Mouse (Mus musculus) layer of hippocampus, adult 8-10 months (tissue): ENCODE data around the gene Hsf4. TPM values are rescaled to one million over a fixed set of nuclear protein-coding genes. Genes with fewer than 3 reads are reported as not detected.

Experiments used
- DNase-seq, 2 experiments: peaks; one replicate each; pipeline ENCODE4 v3.0.0; 2022; ENCODE audit warnings: low spot score in 2 of 2
- total RNA-seq, 4 experiments: library from RNA; stranded (reverse); gene quantifications; 2 replicates each; pipeline ENCODE4 v1.2.4; 2022

Gene Hsf4
- total RNA-seq, 4 experiments from 2014 or later = 10.6 to 12.9 (median 12.0) TPM

DNA sequence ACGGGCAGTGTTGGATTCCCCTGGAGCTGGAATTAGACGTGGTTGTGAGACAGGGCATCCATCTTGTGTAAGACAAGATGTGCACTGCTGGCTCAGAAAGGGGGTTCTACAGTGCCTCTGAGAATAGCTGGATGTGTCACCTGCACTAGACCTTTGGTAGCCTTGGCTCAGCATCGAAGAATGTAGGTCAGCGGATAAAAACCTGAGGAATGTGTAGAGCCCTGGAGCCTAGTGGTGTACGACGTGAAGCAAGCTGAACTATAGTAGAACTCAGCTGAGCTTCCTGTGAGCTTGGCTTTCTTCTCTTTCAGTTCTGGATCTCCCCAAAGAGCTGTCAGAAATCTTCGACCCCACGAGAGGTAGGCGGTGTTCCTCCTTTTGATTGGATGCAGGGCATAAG is 34.3 kb downstream of the Hsf4 start:
- DNase-seq = no peak

DNA sequence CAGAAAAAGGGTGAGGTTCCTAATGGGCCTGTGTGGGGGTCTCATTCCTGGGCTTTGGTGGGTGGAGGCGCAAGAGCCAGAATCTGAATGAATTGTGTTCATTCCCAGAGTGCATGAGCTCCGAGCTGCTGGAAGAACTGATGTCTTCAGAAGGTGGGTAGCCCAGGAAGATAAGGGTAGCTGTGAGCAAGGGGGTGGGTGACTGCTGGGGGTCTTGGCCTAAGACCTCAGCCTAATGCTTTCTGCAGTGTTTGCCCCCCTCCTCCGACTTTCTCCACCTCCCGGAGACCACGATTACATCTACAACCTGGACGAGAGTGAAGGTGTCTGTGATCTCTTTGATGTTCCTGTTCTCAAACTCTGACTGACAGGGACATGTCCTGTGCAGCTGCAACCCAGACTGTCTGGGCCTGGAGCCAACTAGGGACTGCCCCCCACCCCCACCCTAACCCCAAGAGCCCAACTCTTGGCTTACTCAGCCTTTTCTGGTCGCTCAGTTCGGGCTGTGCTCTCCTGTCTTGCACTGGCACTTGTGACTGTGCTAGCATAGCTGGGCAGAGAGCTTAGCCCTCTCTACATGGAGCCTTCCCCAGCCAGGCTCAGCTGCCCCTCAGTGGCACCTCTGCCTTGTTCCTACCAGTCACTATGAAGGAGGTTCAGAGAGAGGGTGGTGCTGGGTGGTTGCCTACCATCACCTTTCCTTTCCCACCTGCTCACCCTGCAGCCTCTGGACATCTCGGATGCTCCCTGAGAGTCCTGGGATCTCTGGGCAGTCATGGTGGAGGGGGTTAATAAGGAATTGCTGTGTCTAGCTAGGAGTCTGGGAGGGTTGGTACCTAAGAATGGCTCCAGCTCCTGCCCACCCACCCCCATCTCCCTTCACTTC is 35.0 kb downstream of the Hsf4 start:
- no peak for DNase-seq

DNA sequence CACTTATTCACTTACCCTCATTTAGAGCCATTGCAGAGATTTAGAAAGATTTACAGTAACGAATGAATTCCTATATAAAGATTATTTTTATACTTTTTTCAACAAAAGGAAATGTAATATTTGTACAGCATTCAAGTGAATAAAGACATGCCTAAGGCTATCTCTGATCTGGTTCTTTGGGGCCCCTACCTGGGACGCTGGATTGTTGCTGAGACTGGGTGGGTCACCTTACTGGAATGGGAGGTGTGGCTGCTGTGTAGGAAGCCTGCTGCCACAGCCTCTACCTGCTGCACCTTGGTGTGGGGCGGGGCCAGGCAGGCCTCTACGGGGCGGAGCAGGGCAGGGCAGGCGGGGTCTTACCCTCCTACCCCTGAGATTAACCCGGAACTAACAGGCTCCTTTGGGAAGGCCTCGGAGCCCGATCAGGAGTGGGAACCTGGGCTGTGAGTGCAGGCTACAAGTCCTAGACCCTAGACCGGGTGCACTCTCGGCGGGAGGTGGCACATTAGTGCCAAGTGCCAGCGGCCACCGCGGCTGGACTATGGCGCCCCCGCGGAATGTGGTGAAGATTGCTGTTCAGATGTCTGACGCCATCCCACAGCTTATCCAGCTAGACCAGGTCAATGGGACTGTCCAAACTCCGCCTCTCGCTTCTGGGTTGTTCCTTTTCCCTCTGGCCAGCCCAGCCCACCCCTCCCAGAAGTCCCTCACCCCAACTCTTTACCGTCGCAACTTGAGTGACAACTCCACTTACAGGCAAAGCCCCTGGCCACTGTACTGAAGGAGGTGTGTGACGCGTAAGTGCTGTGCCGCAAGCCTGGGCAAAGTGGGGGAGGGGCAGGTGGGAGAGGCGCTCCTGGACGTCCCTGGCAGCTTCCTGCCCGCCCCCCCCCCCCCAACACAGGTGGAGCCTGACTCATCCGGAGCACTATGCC is 35.9 kb downstream of the Hsf4 start, which contains the start of gene Elmo3:
Gene Elmo3 (plus strand): TSS at position 391 of the 935 bp plus-strand sequence.
- DNase-seq = no peak

DNA sequence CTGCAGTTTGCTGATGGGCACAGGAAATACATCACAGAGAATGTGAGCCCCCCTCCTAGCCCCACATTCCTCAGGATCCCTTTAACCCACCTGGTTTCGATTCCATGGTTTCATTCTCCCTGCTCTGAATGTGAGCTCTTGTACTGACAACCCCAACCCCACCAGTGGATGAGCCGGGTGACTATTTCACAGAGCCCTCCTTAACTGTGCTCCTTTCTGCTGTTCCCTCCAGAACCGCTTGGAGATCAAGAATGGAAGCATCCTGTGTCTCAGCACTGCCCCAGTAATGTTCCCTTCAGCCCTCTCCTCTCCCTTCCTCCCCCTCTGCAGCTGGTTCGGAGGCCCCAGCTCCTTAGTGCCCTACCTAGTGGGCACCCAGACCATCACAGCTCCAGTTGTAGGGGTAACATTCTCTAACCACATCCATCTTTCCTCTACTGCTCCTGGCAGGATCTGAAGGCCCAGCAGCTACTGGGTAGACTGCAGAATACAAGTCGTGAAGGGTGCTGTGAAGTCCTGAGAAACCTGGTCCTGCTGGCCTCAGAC is 36.6 kb downstream of the Hsf4 start:
- DNase-seq = no peak

DNA sequence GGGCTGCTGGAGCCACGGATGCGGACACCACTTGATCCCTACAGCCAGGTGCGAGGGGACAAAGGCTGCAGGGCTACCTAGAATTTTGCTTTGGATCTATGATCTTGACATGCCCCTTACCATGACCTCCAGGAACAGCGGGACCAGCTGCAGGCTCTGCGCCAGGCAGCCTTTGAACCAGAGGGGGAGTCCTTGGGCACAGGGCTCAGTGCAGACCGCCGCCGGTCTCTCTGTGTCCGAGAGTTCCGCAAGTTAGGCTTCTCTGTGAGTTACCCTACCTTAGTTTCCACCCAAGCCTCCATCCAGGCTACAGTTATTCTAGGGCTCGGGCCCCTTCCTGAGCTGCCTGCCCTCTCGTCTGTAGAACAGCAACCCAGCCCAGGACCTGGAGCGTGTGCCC is 38.1 kb downstream of the Hsf4 start:
- DNase-seq = no peak

DNA sequence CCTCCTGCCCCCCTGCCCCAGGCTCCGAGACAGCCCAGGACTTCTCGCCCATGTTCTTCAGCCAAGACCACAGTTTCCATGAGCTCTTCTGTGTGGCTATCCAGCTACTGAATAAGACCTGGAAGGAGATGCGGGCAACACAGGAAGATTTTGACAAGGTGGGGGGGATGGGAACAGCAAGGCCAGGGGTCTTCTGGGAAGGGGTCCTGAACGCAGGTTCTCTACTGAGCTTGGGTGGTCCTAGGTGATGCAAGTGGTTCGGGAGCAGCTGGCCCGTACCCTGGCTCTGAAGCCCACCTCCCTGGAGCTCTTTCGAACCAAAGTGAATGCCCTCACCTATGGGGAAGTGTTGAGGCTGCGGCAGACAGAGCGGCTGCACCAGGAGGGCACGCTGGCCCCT is 38.8 kb downstream of the Hsf4 start:
- DNase-seq = no peak

DNA sequence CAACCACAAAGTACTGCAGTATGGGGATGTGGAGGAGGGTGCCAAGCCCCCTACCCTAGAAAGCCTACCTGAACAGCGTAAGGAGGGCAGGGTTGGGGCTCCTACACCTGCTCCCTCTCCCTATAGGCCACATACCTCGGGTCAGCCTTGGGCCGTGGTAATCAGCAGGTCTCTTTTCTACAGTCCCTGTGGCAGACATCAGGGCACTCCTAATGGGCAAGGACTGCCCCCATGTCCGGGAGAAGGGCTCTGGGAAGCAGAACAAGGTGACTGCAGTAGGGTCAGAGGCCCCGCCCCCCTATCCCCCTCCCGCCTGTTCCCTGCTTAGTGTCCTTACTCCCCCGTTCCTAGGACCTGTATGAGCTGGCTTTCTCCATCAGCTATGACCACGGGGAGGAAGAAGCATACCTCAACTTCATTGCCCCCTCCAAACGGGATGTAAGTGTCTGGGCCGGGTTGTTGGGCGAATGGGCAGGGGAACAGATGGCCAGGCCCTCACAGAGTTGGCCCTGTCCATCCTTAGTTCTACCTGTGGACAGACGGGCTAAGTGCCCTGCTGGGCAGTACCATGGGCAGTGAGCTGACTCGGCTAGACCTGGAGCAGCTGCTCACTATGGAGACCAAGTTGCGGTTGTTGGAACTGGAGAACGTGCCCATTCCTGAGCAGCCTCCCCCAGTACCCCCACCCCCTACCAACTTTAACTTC is 39.7 kb downstream of the Hsf4 start:
- no peak for DNase-seq

DNA sequence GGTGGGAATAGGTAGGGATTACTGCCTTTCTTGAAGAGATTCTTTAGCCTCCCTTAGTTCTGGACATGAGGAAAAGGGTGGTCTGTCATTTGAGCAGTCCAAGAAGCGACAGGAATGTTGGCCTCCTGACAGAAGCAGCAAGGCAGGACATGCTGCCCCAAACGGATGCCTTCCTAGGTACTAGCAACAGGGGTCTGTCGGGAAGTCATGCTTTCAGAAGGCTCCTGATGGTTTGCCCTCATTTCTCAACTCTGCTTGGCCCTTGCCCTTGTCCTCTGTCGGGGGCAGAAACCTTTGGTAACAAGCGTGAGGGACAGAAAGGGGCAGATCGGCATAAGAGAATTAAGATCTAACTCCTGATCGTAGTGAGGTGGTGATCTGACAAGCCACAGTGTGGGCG is 40.5 kb downstream of the Hsf4 start:
- no peak for DNase-seq

DNA sequence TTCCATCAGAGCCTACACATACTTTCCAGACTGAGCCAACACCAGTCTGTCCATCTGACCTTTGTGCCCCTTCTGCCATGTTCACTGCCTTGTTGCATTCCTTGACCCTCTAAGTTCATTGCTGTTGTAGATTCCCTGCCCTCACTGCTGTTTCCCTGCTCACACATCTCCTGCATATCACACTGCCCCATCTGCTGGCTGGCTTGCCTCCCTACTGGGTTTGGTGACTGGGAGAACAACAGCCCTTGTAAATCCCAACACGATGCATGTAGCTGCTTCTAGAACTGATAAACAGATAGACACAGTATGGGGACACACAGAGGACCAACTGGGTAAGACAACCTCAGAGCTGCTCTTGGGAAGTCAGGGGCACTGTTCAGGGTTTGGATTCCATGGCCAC is 42.1 kb downstream of the Hsf4 start:
- no peak for DNase-seq

DNA sequence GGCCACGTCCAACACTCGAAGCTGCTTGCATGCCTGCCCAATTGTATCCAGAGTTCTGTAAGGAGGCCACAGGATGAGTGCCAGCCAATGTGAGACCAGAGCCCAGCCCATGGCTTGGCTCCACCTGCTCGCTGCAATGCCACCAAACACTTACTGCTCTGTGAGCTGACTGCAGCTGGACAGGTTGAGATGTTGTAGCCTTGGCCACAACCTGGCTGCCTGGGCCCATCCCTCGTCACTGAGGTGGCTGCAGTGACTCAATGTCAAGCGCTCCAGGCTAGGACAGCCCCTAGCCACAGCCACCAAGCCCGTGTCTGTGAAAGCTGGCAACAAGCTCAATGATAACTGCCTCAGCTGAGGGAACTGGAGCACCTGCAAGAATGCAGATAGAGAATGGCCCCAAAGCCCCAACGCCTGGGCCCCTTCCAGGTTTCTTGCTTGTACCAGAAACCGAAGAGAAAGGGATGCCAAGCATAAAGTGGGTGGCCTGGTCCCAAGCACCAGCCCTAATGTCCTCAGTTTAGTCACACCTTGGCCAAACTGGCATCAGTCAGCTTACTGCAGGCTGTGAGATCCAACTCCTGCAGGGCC is 43.4 kb downstream of the Hsf4 start:
- no peak for DNase-seq

DNA sequence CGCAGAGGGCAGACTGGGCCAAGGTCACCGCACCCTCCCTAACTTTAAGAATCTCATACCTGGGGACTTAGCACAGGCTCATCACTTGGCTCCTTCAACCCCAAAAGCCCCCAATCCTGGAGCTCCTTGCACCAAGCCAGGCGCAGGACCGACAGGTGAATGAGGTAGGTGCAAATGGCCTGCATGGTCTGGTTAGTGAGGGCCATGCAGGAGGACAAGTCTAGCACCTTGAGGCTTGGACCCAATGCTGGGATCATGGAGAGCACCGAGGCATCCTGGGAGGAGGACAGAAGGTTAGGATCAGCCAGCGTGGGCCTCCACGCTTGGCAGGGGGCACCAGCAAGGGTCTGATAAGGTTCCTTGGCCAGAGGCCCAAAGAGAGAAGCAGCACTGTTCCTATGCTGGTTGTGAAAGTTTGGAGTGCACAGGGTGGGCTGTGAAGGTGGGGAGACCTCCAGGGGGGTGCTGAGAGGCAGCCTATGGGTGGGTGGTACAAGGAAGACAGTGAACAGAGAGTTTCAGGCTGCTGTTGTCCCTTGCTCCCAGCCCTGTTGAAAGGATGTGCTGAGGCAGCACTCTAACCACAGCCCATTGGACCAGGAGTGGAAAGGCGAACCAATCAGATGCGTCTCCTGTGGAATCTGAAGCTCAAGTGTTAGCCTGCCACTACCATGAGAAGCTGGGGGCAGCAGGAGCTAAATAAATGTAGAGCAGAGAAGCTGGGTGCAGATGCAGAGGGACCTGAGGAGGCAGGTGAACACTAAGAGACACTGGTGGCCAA is 44.2 kb downstream of the Hsf4 start:
- DNase-seq = no peak

DNA sequence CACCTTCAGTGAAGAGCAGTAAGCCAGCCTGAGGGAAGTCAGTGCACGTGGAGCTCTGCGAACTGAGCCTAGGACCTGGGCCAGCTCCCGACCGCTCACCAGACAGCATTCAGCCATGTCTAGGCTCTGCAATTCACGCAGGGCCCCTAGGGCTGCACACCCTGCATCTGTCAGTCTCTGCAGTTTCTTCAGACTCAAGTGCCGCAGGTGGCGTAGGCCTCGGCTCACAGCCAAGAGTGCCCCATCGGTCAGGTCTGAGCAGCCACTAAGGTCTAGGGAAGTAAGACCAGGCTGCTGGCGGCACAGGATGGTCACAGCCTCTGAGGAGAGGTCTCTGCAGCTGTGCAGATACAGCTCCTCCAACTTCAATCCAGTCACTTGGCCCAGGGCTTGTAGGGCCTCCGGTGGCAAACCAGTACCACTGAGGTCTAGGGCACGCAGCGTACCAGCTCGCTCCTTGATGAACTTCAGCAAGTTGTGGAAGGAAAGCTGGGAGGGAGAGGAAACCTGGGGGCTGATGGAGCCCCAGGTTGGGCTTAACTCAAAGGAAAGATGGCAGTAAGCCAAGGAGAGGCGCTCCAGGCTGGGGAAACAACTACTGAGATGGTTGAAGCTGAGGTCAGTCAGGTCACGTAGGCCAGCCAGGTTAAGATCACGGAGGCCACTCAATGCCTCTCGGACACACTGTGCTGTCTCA is 45.6 kb downstream of the Hsf4 start:
- DNase-seq = no peak

DNA sequence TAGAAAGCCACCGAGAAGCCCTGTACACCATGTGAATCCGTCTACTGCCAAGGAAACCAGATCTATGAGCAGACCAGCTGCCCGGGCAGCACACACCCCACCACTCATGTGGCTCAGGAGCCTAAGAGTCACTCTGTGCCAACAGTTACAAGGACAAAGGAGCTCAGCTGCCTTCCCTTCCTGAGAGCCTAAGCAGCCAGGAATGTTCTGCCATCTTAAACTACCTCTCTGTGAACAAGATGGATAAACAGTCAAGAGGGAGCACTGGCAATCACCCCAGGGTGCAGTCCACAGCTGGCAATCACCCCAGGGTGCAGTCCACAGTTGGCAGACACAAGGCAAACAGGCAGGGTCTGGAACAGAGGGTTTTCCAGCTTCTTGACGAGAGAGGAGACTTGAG is 48.3 kb downstream of the Hsf4 start:
- DNase-seq = no peak

DNA sequence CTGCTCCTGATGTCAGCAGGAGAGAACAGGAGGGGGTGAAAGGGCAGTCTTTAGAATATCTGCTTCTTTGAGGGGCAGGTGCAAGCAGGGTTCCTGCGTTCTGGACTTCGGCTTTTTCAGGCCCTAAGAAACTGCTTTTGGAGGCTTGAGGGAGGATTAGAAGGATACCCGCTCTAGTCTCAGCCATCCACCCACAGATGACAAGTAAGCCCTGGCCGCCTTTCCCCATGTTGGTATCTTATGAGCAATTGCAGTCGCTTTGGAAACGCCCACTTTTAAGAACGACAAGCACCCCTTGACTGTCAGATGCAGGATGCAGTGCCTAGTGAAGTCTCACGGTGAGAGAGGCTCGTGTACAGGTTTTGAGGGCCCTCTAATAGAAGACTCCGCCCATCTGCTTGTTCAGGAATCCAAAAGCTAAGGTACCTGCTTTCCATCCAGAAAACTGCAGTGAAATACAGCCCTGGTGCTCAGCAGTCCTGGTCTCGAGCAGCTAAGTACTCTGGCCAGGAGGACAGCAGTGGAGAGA is 49.1 kb downstream of the Hsf4 start:
- DNase-seq = no peak

DNA sequence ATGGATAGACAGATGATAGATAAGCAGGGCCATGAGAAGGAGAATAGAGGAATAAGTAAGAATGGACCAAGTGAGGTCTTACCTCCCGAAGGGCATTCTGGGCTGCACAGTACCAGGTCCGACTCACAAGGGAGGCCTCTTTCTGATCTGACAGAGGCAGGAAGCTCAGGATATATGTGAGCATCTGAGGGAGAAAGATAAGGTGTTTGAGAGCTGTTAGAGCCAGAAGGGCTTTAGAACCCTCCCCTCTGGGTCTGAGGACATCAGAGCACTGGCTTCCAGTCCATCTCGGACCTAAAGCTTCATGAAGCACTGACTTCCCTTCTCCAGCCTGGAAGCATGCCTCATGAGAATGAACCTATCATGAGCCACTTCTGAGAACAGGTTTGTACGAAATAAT is 53.6 kb downstream of the Hsf4 start:
- DNase-seq = no peak
